Mouse (Mus musculus) layer of hippocampus, postnatal 25 days (tissue): ENCODE results near the gene A630010A05Rik. TPM values are rescaled to one million over a fixed set of nuclear protein-coding genes. Genes with fewer than 3 reads are reported as not detected.
"Not testable (repeated sequence)": the region's sequence is repeated elsewhere in the genome, so short reads cannot be mapped to it uniquely, and the experiment has no call there.

ENCODE experiments used
- DNase-seq, 2 experiments: peaks; one replicate each; pipeline ENCODE4 v3.0.0; 2022; ENCODE audit warnings: mixed read lengths in 2 of 2, low spot score in 1 of 2; ENCODE audit errors: extremely low spot score in 1 of 2
- total RNA-seq, 2 experiments: library from RNA; stranded (reverse); gene quantifications; 2 replicates each; pipeline ENCODE4 v1.2.3; 2021

The A630010A05Rik gene
- total RNA-seq = not detected

DNA sequence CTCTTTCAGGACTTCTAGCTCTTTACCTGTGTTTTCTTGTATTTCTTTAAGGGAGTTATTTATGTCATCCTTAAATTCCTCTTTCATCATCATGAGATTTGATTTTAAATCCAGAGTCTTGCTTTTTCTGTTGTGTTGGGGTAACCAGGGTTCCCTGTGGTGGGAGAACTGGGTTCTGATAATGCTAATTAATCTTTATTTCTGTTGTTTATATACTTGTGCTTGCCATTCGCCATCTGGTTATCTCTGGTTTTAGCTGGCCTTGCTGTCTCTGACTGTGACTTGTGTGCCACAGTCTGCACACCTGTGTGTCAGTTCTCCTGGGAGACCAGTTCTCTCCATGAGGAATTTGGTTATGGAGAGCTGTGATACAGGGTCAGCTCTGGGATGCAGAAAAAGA, at the start of gene A630010A05Rik:
A630010A05Rik (plus strand) TSS at position 301 of the 400 bp plus-strand sequence.
- DNase-seq = no peak

DNA sequence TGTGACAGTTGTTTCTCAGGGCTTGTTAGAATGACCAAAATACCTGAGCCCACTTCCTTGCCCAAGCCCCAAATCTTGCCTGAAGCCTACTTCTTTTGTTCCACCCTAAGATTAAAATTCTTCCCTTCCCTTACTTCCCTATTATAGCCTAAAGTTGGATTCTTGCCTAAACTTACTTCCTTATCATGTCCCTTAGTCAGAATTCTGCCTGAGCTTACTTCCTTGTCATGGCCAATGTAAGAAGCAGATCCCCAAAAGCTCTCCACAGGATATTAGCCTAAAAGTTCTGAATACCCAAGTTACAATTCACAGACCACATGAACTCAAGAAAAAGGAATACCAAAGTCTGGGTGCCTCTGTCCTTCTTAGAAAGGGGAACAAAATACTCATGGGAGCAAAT, 26.4 kb upstream of the A630010A05Rik start:
- no peak for DNase-seq

GRCm38 (mm10) chr16:14557191-14557590, 4.9 kb upstream of the A630010A05Rik start:
- not testable (repeated sequence) for DNase-seq

Other genes with a start within 250 kb of the A630010A05Rik start
- 10 to 100 TPM; 50.3 to 54.7 TPM for gene Fopnl, start 244.9 kb upstream of the A630010A05Rik start, total RNA-seq
- 10 to 100 TPM; 10.7 to 16.5 TPM for gene Abcc1, start 200.8 kb upstream of the A630010A05Rik start, total RNA-seq